Mouse (Mus musculus) adrenal gland (tissue): ENCODE measurements around the gene Ptgr2.
"Not testable (repeated sequence)": the region's sequence is repeated elsewhere in the genome, so short reads cannot be mapped to it uniquely, and the experiment has no call there.

Experiments used
- intact Hi-C: fragments of 180-260 bp; cut with DNase I; formaldehyde crosslinking; loops from one replicate; pipeline ENCODE4 v1.15.1; 2025

The Ptgr2 gene

DNA sequence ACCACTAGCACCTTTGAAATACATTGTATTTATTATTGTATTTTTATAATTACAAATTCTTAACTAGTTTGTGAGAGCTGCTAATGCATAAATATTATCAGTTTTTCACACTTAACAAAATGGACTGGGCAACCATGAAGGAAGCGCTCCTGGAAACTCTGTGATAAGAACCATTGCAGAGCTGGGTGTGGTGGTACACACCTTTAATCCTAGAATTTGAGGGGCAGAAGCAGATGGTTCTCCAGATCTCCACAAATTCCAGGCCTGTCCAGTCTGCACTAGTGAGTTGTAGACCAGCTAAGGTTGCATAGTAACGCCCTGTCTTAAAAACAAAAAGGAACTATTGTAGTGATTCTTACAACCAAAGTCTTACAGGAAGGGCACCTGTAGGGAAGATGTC lies 14.2 kb downstream of the Ptgr2 start:
- intact Hi-C loops: no loop called here

DNA sequence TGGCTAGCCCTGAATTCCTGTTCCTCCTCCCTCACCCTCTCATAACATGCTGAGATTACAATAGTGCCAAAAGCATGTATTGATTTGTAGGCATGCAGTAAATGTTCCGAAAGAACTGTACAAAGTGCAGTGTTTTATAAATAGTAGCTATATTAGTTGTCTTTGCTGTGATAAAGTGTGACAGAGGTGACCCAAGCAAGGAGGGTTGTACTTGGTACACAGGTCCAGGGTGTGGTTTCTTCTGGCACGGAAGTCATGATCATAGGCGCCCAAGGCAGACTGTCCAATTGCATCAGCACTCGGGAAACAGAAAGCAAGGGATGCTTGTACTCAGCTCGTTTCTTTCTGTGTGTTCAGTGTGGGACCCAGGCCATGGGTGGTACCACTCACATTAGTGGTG lies 19.1 kb downstream of the Ptgr2 start:
- intact Hi-C loops: no loop called here

DNA sequence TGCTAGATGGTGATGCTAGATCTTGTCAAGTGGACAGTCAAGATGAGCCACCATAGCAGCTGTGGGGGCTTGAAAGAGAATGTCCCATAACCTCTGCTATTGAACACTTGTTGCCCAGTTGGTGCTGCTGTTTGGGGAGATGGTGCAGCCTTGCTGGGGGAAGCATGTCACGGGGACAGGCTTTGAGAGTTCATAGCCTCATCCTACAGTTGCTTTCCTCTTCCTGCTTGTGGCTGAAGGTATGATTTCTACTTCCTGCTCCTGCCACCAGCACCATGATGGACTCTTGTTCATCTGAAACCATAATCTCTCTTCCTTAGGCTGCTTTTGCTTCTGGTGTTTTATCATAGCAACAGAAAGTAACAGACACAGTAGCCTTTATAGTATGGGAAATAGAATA lies 19.5 kb downstream of the Ptgr2 start:
- intact Hi-C loops: no loop called here

DNA sequence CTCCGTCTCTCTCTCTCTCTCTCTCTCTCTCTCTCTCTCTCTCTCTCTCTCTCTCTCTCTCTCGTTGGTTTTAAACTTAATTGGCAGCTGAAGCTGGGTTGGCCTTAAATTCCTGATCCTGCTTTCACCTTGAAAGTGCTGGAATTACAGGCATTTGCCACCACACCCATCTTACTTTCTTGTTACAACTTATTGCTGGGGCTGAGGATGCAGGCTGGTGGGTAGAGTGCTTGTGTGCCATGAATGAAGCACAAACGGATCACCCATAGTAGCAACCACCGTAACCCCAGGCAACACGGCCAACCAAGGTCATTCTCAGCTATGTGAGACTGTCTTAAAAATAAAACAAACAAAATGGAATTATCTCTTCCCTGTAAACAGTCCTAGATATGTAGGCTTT lies 26.3 kb downstream of the Ptgr2 start:
- intact Hi-C loops: no loop called here

DNA sequence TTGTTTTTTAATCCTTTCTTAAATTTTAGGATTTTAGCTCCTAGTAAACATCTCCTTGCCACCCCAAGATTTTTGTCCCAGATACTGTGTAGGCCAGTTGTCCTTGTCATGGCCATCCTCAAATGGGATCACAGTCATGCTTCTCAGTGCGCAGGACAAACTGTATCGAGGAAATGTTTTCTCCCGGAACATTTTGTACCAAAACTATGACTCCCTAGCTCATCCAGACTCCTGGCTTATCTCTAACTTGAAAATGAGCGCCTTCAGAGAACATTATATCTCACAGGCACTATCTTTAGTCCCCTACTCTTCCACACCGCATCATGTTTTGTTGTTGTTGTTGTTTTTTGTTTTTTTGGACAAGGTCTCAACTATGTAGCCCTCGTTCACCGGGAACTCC lies 31.0 kb downstream of the Ptgr2 start:
- intact Hi-C loops: no loop called here

- intact Hi-C loops: no loop called here
These were observed 31.9 kb downstream of the Ptgr2 start, which contains the start of gene Zfp410 for GRCm38 (mm10) chr12:84316721-84317621. Zfp410 (plus strand) TSS chr12:84316852.

GRCm38 (mm10) chr12:84327111-84327512 lies 42.1 kb downstream of the Ptgr2 start:
- intact Hi-C loops: no loop called here

GRCm38 (mm10) chr12:84336963-84337625 lies 52.1 kb downstream of the Ptgr2 start:
- intact Hi-C loops: no loop called here

DNA sequence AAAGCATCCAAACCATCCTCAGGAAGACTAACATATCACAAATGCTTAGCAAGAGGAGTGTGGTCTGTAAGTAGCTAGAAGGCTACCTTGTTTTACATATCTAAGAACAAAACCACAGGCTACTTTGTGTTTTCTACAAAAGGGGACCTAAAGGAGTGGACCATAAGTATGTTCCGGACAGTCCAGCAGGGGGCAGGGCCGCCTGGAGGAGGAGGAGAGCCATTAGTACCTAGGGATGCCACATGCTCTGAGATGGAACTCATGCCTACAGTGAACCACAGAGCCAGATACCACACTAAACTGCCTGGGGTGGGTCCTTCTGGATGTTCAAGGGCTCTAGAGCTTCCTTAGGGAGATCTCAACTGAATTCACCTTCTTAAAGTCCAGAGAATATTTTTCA lies 62.2 kb downstream of the Ptgr2 start:
- intact Hi-C loops: no loop called here

DNA sequence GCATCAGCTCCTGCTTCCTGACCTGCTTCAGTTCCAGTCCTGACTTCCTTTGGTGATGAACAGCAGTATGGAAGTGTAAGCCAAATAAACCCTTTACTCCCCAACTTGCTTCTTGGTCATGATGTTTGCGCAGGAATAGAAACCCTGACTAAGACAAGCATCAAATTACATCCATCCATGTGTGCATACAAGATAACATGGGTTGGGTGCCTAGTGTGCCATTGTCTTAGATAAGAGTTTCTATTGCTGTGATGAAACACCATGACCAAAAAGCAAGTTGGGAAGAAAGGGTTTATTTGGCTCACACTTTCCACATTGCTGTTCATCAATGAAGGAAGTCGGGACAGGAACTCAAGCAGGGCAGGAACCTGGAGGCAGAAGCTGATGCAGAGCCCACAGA lies 73.7 kb downstream of the Ptgr2 start:
- intact Hi-C loops: not testable (repeated sequence)

GRCm38 (mm10) chr12:84361555-84362489 lies 76.8 kb downstream of the Ptgr2 start, which contains the start of the genes Coq6 and Fam161b:
Coq6 (plus strand) TSS chr12:84361657.
Fam161b (minus strand) TSS chr12:84361833.
- intact Hi-C loops: no loop called here

- intact Hi-C loops: no loop called here
These were observed 77.8 kb downstream of the Ptgr2 start for GRCm38 (mm10) chr12:84362872-84363271.

GRCm38 (mm10) chr12:84364291-84364690 lies 79.3 kb downstream of the Ptgr2 start:
- intact Hi-C loops: no loop called here

DNA sequence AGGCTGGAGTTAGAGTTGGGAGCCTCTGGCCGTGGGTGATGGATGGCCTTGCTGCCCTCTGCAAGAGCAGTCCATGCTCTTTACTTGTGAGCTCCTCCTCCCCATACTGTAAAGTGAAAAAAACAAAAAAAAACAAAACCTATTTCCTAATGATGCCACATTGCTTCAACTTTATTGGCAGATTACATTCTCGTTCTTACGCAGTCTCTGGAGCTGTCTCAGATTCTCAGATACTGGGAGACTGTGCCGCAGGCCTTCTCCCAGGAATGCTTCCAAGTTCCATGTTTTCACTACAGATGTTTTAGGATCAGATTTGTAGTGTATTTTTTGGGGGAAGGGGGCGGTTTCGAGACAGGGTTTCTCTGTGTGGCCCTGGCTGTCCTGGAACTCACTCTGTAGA lies 80.1 kb downstream of the Ptgr2 start:
- intact Hi-C loops: no loop called here
